Mouse (Mus musculus) heart, postnatal 0 days (tissue): ENCODE data around the gene Emp1. TPM values are rescaled to one million over a fixed set of nuclear protein-coding genes. Genes with fewer than 3 reads are reported as not detected.

Experiments used
- ATAC-seq: fragments of 200-750 bp; cut with Nextera tagmentation; 2 replicates; pipeline ENCODE4 v1.8.0; 2017; ENCODE audit warnings: low read depth, moderate number of reproducible peaks, moderate library complexity; ENCODE audit not compliant: insufficient read depth
- DNase-seq: peaks from one replicate; pipeline ENCODE4 v3.0.0-alpha.2; 2016; ENCODE audit warnings: low spot score
- H3K27ac ChIP-seq: fragments of 300-500 bp; sonication (generic); 2 replicates; pipeline ENCODE4 v1.5.1; 2014; ENCODE audit warnings: low read depth, mild to moderate bottlenecking
- H3K27me3 ChIP-seq: fragments of 300-500 bp; sonication (generic); 2 replicates; pipeline ENCODE4 v1.6.1; 2014; ENCODE audit warnings: low read length, mixed read lengths; ENCODE audit not compliant: control insufficient read depth, insufficient read depth
- H3K36me3 ChIP-seq: fragments of 300-500 bp; sonication (generic); replicated peaks from 2 replicates; pipeline ENCODE4 v1.6.1; 2014; ENCODE audit warnings: low read length, mixed read lengths; ENCODE audit not compliant: control insufficient read depth, insufficient read depth
- H3K4me1 ChIP-seq: fragments of 300-500 bp; sonication (generic); 2 replicates; pipeline ENCODE4 v1.6.1; 2014; ENCODE audit warnings: antibody characterized with exemption; ENCODE audit not compliant: control insufficient read depth, insufficient read depth
- H3K4me2 ChIP-seq: fragments of 300-500 bp; sonication (generic); 2 replicates; pipeline ENCODE4 v1.6.1; 2014; ENCODE audit warnings: low read depth, mild to moderate bottlenecking, low read length, moderate library complexity
- H3K4me3 ChIP-seq: fragments of 300-500 bp; sonication (generic); 2 replicates; pipeline ENCODE4 v1.5.1; 2014; ENCODE audit warnings: low read depth, low read length
- H3K9ac ChIP-seq: fragments of 300-500 bp; sonication (generic); replicated peaks from 2 replicates; pipeline ENCODE4 v1.6.1; 2014; ENCODE audit warnings: low read depth, low read length, mixed read lengths
- H3K9me3 ChIP-seq: fragments of 300-500 bp; sonication (generic); replicated peaks from 2 replicates; pipeline ENCODE4 v1.6.1; 2016; ENCODE audit warnings: low read length; ENCODE audit not compliant: control insufficient read depth
- CTCF ChIP-seq: IDR thresholded peaks from 2 replicates; pipeline ENCODE4 v1.5.1; 2016; ENCODE audit warnings: antibody characterized with exemption, control low read depth, low read depth
- EP300 ChIP-seq: IDR thresholded peaks from 2 replicates; pipeline ENCODE4 v1.6.1; 2016; ENCODE audit warnings: antibody characterized with exemption, low read depth
- WGBS: fragments of 180-500 bp; shearing (Covaris S2); extraction: QIAGEN DNeasy Blood & Tissue Kit; methylation state at CpG from one replicate; pipeline ENCODE4 v1.1.7; 2014; 5-methylcytosine and 5-hydroxymethylcytosine counted together
- polyA plus RNA-seq: library from polyadenylated mRNA; unstranded; fragments of >200 nt; fragmentation: Nextera tagmentation; extraction: Ambion mirVana; gene quantifications from 2 replicates; pipeline ENCODE4 v1.2.1, GENCODE M21; 2015
- total RNA-seq: library from RNA; depleted of rRNA; stranded (reverse); fragments of >200 nt; gene quantifications from 2 replicates; pipeline ENCODE4 v1.2.3, GENCODE M21; 2014; ENCODE audit warnings: low replicate concordance

The Emp1 gene
- total and polyA plus RNA-seq, 2 experiments from 2014 or later = 45.0 to 674 TPM

GRCm38 (mm10) chr6:135323311-135323982 lies 38.9 kb upstream of the Emp1 start:
- 41% methylated on average over 16 of the region's 16 CpGs for WGBS
- Histone ChIP-seq H3K9ac (no peak overlapping the region), H3K36me3 (no peaks in the 10 kb centered on the region), H3K27me3 (no peaks in the 10 kb centered on the region), H3K9me3 (no peaks in the 10 kb centered on the region), H3K27ac (0 out of 2 replicates have a peak overlapping the region, but pooled peaks have one; percentile 5), H3K4me2 (peak overlapping the region; percentile 14; the same call in 1 of the 2 replicates), H3K4me3 (no peak overlapping the region), H3K4me1 (peaks cover 12% of the 10 kb centered on the region)
- TF ChIP-seq EP300 (no peak), CTCF (no peak)
- DNase-seq = no peak
- peak; percentile 44; the same call in 1 of the 2 replicates for ATAC-seq

- 59% methylated on average over 3 of the region's 3 CpGs for WGBS
- H3K27ac ChIP-seq = no peak overlapping the region
- no peaks in the 10 kb centered on the region for H3K36me3 ChIP-seq
- no peak for ATAC-seq
- no peak for DNase-seq
- H3K9me3 ChIP-seq = no peaks in the 10 kb centered on the region
- H3K4me2 ChIP-seq = no peak overlapping the region
- H3K9ac ChIP-seq = no peak overlapping the region
- TF ChIP-seq CTCF (no peak), EP300 (no peak)
- no peak overlapping the region for H3K4me3 ChIP-seq
- H3K27me3 ChIP-seq = no peaks in the 10 kb centered on the region
- H3K4me1 ChIP-seq = peaks cover 12% of the 10 kb centered on the region
These were observed 38.2 kb upstream of the Emp1 start for GRCm38 (mm10) chr6:135324111-135324510.

- no peak overlapping the region for H3K9ac ChIP-seq
- 64% methylated on average over 9 of the region's 9 CpGs for WGBS
- ATAC-seq (no peak), DNase-seq (no peak)
- TF ChIP-seq EP300 (no peak), CTCF (no peak)
- no peak overlapping the region for H3K4me3 ChIP-seq
- peaks cover 12% of the 10 kb centered on the region for H3K4me1 ChIP-seq
- H3K27ac ChIP-seq = no peak overlapping the region
- H3K27me3 ChIP-seq = no peaks in the 10 kb centered on the region
- H3K9me3 ChIP-seq = no peaks in the 10 kb centered on the region
- H3K36me3 ChIP-seq = no peaks in the 10 kb centered on the region
- no peak overlapping the region for H3K4me2 ChIP-seq
These were observed 37.6 kb upstream of the Emp1 start for GRCm38 (mm10) chr6:135324686-135325300.

- DNase-seq (no peak), ATAC-seq (no peak)
- 69% methylated on average over 7 of the region's 7 CpGs for WGBS
- no peaks in the 10 kb centered on the region for H3K27me3 ChIP-seq
- no peak overlapping the region for H3K9ac ChIP-seq
- H3K9me3 ChIP-seq = no peaks in the 10 kb centered on the region
- no peak overlapping the region for H3K4me3 ChIP-seq
- peaks cover 10% of the 10 kb centered on the region for H3K4me1 ChIP-seq
- no peak overlapping the region for H3K27ac ChIP-seq
- H3K36me3 ChIP-seq = no peaks in the 10 kb centered on the region
- no peak overlapping the region for H3K4me2 ChIP-seq
- TF ChIP-seq EP300 (no peak), CTCF (no peak)
These were observed 35.5 kb upstream of the Emp1 start for GRCm38 (mm10) chr6:135326847-135327246.

GRCm38 (mm10) chr6:135331916-135332315 lies 30.4 kb upstream of the Emp1 start:
- Histone ChIP-seq H3K9me3 (no peaks in the 10 kb centered on the region), H3K4me1 (no peaks in the 10 kb centered on the region; the same call in none of the 2 replicates), H3K36me3 (no peaks in the 10 kb centered on the region), H3K27ac (0 out of 2 replicates have a peak overlapping the region, but pooled peaks have one; percentile 17), H3K9ac (no peak overlapping the region), H3K4me3 (no peak overlapping the region), H3K27me3 (no peaks in the 10 kb centered on the region), H3K4me2 (no peak overlapping the region)
- 73% methylated on average over 4 of the region's 4 CpGs for WGBS
- TF ChIP-seq CTCF = no peak
- no peak for TF ChIP-seq EP300
- DNase-seq = no peak
- ATAC-seq = no peak
